Mouse (Mus musculus): ENCODE measurements around the gene Plxnb3. TPM values are rescaled to one million over a fixed set of nuclear protein-coding genes. Genes with fewer than 3 reads are reported as not detected.
"Not testable (repeated sequence)": the region's sequence is repeated elsewhere in the genome, so short reads cannot be mapped to it uniquely, and the experiment has no call there.

Gene Plxnb3
- total RNA-seq (2021) = 10 to 100 TPM; 21.9 to 23.5 TPM
- long read RNA-seq, experiment 1, full-length matches to known transcripts = 2 of 22 reads
- long read RNA-seq, experiment 1, partial matches to known transcripts = 12 of 22 reads
- long read RNA-seq, experiment 1, other reads (novel, unspliced or antisense) = 8 of 22 reads
- long read RNA-seq, experiment 2, partial matches to known transcripts = 13 of 19 reads
- long read RNA-seq, experiment 2, other reads (novel, unspliced or antisense) = 6 of 19 reads

DNA sequence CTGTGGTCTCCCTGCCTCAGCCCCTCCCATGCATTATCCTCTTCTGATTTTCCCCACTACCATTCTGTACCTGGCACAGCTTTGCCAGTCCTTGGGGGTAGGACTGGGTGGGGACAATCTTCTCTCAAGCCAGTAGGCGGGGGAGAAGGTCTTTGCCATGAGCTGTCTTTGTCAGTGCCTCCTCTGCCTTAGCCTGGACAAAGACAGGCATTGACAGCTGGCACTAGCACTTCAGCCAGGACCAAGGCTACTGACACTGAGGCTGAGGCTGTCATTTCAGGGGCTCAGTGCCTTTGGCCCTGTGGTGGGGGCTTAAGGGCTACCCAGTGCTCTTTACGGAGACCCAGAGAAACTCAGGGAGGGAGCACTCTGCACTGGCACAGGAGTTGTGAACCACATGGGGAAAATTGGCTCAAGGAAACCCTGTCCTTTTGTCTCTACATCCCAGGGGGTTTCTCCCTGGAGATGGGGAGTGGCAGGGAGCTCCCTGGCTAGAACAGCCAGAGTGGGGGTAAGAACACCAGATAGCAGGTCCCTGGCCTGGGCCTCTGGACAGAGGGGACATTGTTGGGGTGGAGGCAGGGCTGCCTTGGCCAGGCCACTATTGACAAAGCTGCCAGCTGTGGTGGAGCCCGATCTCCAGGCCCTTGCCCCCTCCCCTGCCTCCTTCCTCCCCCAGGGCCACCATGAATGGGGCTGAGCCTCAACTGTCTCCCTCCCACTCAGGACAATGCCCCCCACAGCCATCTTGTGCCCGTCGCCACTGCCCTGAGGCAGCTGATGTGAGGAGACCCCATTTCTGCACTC is at the start of gene Plxnb3:
Gene Plxnb3, plus strand, starts transcription at position 757 of the 807 bp plus-strand sequence.
- no peak for DNase-seq (ENCODE audit: low spot score in 2 of 2)

DNA sequence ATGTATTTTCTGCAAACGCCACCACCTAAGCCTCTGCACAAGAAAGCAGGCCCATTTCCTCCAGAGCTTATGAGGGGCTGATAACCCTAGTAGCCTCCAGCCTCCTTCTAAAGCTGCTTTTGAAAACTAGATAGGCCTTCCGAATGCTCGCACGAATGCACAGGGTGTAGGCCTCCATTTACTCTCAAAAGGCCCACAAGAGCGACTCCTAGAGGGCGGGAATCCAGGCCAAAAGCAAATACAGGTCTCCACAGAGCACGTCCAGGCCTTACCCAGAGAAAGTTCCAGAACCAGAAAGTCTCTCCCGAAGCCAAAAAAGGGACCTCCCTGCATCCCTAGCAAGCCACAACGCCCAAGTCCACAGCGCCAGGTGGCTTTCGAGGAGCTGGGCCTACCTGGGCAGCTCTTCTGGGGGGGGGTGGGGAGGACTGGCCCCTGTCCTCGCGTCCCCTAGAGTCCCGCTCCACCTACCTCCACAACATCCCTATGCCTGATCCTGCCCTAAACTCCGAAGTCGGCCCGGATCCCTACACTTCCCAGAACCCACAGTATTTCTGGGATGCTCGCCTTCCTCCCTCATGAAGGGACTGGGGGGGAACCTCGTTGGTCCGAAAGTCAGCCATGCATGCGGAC is 41.3 kb upstream of the Plxnb3 start:
- DNase-seq (ENCODE audit: low spot score in 2 of 2) = peak; percentile 8 to 29

DNA sequence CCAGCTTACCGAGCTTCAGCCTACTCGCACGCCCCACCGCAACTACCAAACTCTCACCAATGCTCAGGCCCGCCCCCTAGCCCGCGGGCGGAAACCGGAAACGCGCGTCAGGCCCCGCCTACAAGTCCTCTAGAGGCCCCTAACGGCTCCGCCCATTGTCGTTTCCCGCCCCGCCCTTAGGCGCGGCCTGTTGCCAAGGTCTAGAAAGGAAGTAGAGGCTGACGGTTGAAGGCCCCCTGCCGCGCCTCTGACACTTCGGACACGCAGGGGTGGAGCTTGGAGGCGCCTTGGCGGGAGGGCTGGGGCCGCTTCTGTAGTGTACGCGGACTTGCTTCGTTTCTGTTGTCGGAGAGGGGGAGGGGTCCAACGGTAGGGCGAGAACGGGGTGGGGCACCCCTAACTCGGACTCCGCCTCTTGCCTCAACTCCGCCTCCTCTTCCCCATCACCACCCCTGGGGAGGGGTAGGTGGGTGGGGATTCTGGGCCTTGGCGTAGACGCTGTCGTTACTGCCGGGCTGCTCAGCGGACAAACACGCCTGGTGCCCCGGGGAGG is 40.7 kb upstream of the Plxnb3 start, which contains the start of the genes Bcap31 and Abcd1:
Gene Bcap31, minus strand, starts transcription at position 67 of the 553 bp plus-strand sequence.
Gene Abcd1, plus strand, starts transcription at position 489 of the 553 bp plus-strand sequence.
- DNase-seq (ENCODE audit: low spot score in 2 of 2) = peak; percentile 90 to 91

DNA sequence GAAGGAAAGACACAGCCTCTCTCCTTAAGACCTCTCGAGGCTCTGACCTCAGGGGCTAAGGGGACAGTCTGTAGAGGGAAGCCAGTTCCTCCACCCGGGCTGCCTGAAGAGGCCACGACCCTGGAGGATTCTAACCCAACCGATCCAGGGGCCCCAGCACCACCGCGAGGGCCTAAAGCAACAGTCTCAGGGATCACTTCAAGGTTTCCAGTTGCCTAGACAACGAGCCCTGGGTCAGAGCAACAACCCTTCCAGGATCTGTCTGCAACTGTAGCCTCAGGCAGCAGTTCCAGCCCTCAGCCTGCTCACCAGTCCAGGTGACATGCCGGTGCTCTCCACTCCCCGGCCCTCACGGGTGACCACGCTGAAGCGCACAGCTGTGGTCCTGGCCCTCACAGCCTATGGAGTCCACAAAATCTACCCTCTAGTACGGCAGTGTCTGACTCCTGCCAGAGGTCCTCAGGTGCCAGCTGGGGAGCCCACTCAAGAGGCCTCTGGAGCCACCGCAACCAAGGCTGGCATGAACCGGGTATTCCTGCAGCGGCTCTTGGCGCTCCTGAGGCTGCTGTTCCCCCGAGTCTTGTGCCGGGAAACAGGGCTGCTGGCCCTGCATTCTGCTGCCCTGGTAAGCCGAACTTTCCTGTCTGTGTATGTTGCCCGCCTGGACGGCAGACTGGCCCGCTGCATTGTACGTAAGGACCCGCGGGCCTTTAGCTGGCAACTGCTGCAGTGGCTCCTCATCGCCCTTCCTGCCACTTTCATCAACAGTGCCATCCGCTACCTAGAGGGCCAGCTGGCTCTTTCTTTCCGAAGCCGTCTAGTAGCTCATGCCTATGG is 40.0 kb upstream of the Plxnb3 start:
- DNase-seq (ENCODE audit: low spot score in 2 of 2) = no peak

DNA sequence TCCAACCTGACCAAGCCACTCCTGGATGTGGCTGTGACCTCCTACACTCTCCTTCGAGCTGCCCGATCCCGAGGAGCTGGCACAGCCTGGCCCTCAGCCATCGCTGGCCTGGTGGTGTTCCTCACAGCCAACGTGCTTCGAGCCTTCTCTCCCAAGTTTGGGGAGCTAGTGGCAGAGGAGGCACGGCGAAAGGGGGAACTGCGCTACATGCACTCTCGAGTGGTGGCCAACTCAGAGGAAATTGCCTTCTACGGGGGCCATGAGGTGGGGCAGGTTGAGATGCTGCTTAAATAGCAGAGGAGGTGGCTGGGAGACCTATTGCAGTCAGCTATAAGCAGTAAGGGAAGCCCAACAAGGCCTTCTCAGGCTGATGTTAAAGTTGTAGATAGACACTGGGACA is 39.2 kb upstream of the Plxnb3 start:
- no peak for DNase-seq (ENCODE audit: low spot score in 2 of 2)

DNA sequence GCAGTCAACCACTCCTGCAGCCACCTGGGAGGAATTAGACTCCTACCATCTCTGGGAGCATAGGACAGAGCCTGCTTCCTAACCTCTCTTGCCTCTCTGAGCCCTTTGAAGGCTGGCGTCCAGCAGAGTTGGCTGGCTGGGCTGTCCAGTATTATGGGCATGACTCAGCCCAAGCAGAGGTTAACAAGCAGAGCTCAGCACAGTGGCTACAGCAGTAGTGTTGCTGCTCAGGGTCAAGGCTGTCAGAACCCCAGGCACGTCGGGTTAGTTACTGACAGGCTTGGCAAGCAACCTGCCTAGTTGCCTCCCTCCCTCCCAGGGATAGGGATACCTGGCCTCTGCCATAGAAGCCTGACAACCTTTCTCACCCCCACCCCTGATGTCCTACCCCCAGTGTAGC is 38.6 kb upstream of the Plxnb3 start:
- DNase-seq (ENCODE audit: low spot score in 2 of 2) = no peak

DNA sequence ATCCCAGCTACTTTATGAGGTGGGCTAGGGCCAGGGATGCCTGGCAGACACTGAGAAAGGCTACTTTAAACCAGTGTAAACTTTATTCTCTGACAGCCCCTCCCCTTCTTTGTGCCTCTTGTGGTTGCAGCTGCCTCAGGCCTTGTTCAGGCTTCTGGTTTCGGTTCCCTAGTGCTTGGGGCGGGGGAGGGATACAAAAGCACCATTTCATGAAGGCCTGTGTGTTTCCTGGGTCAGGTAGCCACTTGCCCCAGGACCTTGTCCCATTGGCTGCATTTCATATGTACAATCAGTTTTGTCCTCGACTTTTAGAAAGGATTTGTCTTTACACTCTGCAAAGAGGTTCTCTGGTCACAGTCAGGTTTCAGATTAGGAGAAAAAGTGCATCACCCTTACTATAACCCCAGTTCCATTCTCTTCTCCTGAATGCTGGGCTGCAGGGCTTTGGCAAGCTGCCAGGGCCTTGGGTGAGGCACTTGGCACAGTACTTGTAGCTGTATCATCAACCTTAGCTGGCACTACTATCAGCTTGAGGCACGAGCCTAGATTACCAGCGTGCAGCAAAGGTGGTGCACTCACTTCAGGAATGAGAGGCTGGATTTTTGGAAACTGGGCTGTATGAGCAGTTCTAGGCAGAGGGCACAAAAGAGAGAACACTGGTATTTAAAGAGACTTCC is 38.1 kb upstream of the Plxnb3 start:
- peak in 1 of 2 experiments; percentile 6 for DNase-seq (ENCODE audit: low spot score in 2 of 2)

DNA sequence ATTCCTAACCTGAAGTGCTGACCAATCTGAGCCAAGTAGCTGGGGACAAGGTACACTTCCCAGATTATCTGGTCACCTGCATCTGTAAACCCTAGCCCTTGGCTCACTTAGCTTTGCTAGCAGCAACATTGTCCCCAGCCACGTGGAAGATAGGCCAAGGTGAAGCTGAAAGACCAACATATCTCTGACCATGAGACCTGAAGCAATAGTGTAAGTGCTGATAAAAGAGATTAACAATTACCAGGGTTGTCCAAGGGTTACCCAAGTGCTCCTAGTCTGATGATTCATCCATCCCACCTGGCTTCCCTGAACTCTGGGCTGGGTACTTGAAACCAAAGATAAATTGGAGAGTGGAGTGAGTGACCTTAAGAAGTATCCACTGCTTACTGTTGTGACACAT is 26.0 kb upstream of the Plxnb3 start:
- DNase-seq (ENCODE audit: low spot score in 2 of 2) = no peak

DNA sequence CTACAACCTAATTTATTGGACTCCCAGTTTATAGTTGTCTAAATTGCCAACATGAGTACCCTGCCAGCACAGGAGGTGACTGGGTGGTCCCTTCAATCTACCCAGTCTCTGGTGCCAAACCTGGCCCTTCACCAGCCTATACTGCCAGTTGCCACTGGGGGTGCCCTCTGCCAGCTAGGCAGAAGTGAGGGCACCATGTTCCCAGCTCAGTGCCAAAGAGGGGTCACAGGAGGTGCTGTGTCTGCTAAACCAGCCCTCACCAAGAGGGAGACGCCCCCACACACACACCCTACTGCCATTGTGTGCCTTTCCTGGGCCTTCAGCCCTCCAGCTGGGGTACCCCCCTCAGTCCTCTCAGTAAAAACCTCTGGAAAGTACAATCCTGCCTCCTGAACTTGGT is 18.7 kb upstream of the Plxnb3 start:
- no peak for DNase-seq (ENCODE audit: low spot score in 2 of 2)

DNA sequence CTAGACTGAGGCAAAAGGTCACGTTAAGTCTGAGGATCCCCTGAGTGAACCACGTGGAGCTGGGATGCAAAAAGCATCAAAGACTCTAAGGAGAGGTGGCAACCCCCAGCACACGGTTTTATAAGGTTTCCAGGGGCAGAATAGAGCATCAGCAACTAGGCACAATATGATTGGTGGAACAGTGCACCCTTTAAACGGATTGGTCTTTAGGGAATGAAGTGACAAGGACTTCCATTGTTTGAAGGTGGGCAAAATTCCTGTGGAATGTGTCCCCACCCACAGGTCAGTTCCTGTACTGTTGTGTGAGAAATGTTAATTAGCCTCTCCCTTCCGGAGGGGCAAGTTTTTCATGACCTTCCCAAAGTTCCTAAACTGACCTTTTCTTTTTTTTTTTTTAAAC is 17.7 kb upstream of the Plxnb3 start:
- no peak for DNase-seq (ENCODE audit: low spot score in 2 of 2)

DNA sequence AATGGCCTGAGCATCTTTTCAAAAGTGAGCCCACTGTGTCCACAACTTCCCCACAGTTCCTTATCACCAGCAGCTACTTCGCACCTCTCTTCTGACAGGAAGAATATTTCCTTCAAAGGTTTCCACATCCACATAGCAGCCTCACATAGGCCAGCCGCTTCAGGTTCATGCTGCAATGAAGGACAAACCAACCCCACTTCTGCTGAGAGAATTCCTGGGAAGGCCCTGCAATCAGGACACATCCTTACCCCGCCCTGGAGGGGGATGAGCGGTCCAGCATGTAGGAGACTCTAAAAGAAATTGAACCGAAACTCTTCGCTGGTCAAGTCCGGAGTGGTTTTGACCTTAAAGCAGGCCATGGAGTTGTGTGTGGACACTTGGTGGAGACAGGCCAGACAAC is 17.0 kb upstream of the Plxnb3 start:
- DNase-seq (ENCODE audit: low spot score in 2 of 2) = not testable (repeated sequence)

DNA sequence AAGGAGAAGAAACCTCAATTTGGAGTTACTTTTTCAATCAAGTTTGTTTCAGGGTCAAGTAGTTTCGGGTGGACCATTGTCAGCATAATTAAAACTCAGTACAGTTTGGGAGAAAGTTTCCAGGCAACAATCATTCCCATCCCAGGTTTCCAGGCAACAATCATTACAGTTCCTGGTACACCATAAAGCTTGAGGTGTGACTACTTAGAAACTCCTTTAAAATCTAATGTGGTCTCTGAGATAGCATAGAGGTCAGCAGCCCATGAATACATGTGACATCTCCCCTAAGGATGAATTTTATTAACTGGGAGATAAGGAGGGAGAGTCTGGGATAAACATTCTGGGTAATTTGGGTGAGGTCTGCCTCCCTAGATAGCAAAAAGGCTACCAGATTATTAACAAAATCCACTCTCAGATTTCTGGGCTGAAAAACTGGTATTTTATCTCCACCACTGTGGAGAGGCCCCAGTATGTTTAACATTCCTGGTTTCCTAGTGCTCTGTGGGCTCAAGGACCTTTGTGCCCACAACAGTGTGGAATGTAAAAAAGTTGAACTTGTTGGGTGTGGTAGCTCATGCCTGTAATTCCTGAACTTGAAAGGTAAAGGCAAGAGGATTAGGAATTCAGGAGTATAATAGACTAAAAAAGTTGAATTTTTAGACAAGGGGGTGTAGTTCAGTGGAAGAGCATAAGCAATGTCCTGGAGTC is 12.0 kb upstream of the Plxnb3 start:
- no peak for DNase-seq (ENCODE audit: low spot score in 2 of 2)

DNA sequence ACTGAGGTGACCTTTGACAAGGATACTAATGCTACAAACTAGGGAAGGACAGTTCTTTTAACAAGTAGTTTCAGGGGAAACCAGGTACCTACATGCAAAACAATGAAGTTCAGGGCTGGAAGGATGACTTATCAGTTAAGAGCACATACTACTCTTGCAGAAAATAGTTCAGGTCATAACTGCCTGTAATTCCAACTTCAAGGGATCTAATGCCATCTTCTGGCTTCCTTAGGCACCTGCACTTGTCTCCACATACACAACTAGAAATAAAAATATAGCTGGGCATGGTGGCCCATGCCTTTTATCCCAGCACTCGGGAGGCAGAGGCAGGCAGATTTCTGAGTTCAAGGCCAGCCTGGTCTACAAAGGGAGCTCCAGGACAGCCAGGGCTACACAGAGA is 7.9 kb upstream of the Plxnb3 start:
- DNase-seq (ENCODE audit: low spot score in 2 of 2) = no peak

DNA sequence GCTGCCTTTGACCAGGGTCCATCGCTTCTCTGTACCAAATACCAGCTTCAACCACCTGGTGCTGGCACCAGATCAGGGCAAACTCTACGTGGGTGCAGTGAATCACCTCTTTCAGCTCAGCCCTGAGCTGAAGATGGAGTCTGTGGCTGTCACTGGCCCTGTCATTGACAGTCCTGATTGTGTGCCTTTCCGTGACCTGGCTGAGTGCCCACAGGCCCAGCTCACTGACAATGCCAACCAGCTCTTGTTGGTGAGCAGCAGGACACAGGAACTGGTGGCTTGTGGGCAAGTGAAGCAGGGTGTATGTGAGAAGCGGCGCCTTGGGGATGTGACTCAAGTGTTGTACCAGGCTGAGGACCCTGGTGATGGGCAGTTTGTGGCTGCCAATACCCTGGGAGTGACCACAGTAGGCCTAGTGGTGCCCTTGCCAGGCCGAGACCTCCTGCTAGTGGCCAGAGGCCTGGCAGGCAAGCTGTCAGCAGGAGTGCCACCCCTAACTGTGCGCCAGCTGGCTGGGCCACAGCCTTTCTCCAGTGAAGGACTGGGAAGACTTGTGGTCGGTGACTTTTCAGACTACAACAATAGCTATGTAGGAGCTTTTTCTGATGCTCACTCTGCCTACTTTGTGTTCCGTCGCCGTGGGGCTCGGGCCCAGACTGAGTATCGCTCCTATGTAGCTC is 1.9 kb downstream of the Plxnb3 start:
- DNase-seq (ENCODE audit: low spot score in 2 of 2) = no peak

DNA sequence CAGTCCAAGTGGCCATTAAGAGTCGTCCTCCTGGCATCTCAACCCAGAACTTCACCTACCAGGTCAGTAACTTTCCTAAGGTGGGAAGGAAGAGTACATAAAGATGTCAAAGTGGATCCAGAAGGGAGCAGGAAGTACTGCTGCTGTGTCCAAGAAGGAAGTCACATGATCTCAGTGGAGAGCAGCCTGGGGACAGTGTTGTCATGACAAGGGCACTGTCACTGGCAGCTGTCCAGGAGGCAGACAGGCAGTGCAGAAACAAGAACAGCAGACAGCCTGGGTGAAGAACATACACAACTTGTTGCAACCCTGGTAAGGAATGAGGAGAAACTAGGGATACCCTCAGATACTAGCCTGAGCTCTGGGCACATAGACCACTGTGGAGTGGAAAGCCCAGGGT is 8.4 kb downstream of the Plxnb3 start:
- no peak for DNase-seq (ENCODE audit: low spot score in 2 of 2)

DNA sequence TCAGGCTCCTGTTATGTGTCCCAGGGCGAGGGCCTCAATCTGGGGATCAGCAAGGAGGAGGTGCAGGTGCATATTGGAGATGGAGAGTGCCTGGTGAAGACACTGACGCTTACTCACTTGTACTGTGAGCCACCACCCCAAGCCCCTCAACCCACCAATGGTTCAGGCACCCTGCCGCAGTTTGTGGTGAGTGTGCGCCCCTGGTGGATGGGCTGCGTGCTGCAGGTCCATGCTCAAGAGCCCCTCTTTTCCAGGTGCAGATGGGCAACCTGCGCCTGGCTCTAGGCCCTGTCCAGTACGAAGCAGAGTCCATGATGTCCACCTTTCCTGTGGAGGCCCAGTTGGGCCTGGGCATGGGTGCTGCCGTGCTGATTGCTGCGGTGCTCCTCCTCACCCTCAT is 10.4 kb downstream of the Plxnb3 start:
- DNase-seq (ENCODE audit: low spot score in 2 of 2) = no peak

DNA sequence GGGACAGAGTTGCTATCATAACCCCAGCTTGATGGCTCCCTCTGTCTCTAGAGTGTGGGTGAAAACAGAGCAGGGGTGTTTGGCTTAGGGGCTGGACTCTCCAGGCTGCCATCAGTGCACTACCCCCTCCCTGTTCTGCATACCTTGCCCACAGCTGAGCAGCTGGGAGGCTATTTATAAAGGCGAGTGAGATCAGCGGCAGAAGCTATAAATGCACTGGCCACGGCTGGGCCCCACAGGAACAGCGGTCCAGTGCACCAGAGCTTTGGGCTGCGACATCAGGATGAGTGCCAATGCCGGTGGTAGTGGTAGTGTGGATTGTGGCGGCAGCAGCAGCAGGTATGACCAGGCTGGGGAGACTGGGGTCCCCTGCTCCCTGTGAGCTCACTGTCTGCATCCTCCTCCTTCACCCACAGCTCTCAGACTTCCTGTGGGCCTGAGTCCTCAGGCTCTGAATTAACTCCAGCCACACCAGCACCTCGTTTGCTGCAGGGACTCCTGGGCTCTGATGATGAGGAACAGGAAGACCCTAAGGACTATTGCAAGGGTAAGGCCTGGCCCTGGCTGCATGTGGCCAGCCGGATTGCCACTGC is 17.4 kb downstream of the Plxnb3 start, which contains the start of gene Srpk3:
Gene Srpk3, plus strand, starts transcription at position 238 of the 593 bp plus-strand sequence.
- no peak for DNase-seq (ENCODE audit: low spot score in 2 of 2)

DNA sequence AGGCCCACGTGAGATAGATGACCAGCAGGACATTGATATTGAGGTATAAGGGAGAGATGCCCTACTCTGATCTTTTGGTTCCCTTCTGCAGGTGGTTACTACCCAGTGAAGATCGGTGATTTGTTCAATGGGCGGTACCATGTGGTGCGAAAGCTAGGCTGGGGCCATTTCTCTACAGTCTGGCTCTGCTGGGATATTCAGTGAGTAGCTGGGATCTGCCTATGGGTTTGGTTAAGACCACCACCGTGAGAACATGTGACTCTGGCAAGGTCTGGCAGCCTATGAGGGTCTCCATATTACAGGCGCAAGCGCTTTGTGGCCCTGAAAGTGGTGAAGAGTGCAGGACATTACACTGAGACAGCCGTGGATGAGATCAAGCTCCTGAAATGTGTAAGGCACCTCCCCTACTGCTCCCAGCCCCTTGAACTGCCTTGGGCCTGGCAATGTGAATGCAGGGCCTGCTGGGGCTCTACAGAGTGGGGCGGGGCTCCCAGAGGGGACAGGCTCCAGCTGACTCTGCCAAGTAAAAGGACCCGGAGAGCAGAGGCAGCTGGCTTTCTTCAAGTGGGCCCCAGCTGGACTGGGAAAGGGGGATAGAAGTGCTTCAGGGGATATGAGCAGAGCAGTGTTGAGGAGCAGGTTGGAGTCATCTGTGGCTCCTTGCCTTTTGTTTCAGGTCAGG is 18.1 kb downstream of the Plxnb3 start:
- DNase-seq (ENCODE audit: low spot score in 2 of 2) = no peak
